Mouse (Mus musculus): ENCODE results near the gene Wbp2nl. TPM values are rescaled to one million over a fixed set of nuclear protein-coding genes. Genes with fewer than 3 reads are reported as not detected.

Gene Wbp2nl
- polyA plus RNA-seq, 2 experiments, result 0.10 to 0.11 TPM

GRCm38 (mm10) chr15:82339150-82339549, 40.4 kb downstream of the Wbp2nl start:
- ATAC-seq (ENCODE audit: insufficient read depth), result no peak
- WGBS (ENCODE audit: insufficient replicate concordance), result 37% methylated on average over 10 of the region's 10 CpGs
- Histone ChIP-seq H3K9me3 (ENCODE audit: control insufficient read depth, low read length) (no peaks in the 10 kb centered on the region), H3K27me3 (ENCODE audit: control insufficient read depth, insufficient read depth, low read length) (no peaks in the 10 kb centered on the region), H3K9ac (replicated peaks) (peak overlapping the region; percentile 98), H3K27ac (peak overlapping the region; percentile 99), H3K4me1 (replicated peaks; ENCODE audit: control insufficient read depth in 2 of 2, insufficient read depth in 2 of 2, low read length in 1 of 2) (peaks cover 46 to 54% of the 10 kb centered on the region in 2 experiments), H3K4me2 (ENCODE audit: low read depth) (peak overlapping the region; percentile 93), H3K36me3 (replicated peaks; ENCODE audit: control insufficient read depth, insufficient read depth, low read depth) (peaks cover 42% of the 10 kb centered on the region), H3K4me3 (ENCODE audit: insufficient read depth in 1 of 2, low read depth in 2 of 2, low read length in 2 of 2) (peak overlapping the region; percentile 29 to 81)
- TF ChIP-seq EP300 (IDR thresholded peaks at IDR 0.05; ENCODE audit: low read depth) (no peak), CTCF (IDR thresholded peaks at IDR 0.05; ENCODE audit: low read depth) (no peak)
- DNase-seq (ENCODE audit: low read depth in 3 of 3, low spot score in 3 of 3), result no peak

- Histone ChIP-seq H3K9ac (replicated peaks) (peak overlapping the region; percentile 98), H3K27me3 (ENCODE audit: control insufficient read depth, insufficient read depth, low read length) (no peaks in the 10 kb centered on the region), H3K36me3 (replicated peaks; ENCODE audit: control insufficient read depth, insufficient read depth, low read depth) (peaks cover 42% of the 10 kb centered on the region), H3K4me1 (replicated peaks; ENCODE audit: control insufficient read depth in 2 of 2, insufficient read depth in 2 of 2, low read length in 1 of 2) (peaks cover 52 to 60% of the 10 kb centered on the region in 2 experiments), H3K9me3 (ENCODE audit: control insufficient read depth, low read length) (no peaks in the 10 kb centered on the region), H3K27ac (peak overlapping the region; percentile 99), H3K4me3 (ENCODE audit: insufficient read depth in 1 of 2, low read depth in 2 of 2, low read length in 2 of 2) (peak overlapping the region in 1 of 2 experiments; percentile 81; a peak in 2 of 4 replicates), H3K4me2 (ENCODE audit: low read depth) (peak overlapping the region; percentile 93)
- no peak for ATAC-seq (ENCODE audit: insufficient read depth)
- 33% methylated on average over 8 of the region's 8 CpGs for WGBS (ENCODE audit: insufficient replicate concordance)
- TF ChIP-seq CTCF (IDR thresholded peaks at IDR 0.05; ENCODE audit: low read depth), result no peak
- no peak for TF ChIP-seq EP300 (IDR thresholded peaks at IDR 0.05; ENCODE audit: low read depth)
- DNase-seq (ENCODE audit: low read depth in 3 of 3, low spot score in 3 of 3), result peak in 1 of 3 experiments; percentile 24
Measured at GRCm38 (mm10) chr15:82339634-82340254, 41.0 kb downstream of the Wbp2nl start.

GRCm38 (mm10) chr15:82340414-82341035, 41.8 kb downstream of the Wbp2nl start:
- H3K9me3 ChIP-seq (ENCODE audit: control insufficient read depth, low read length), result no peaks in the 10 kb centered on the region
- H3K36me3 ChIP-seq (replicated peaks; ENCODE audit: control insufficient read depth, insufficient read depth, low read depth), result peaks cover 39% of the 10 kb centered on the region
- DNase-seq (ENCODE audit: low read depth in 3 of 3, low spot score in 3 of 3) (peak in 1 of 3 experiments; percentile 68), ATAC-seq (ENCODE audit: insufficient read depth) (peak; percentile 24)
- TF ChIP-seq EP300 (IDR thresholded peaks at IDR 0.05; ENCODE audit: low read depth) (no peak), CTCF (IDR thresholded peaks at IDR 0.05; ENCODE audit: low read depth) (no peak)
- H3K27ac ChIP-seq, result peak overlapping the region; percentile 99
- peak overlapping the region; percentile 98 for H3K9ac ChIP-seq (replicated peaks)
- H3K4me1 ChIP-seq (replicated peaks; ENCODE audit: control insufficient read depth in 2 of 2, insufficient read depth in 2 of 2, low read length in 1 of 2), result peaks cover 59 to 68% of the 10 kb centered on the region in 2 experiments
- H3K4me3 ChIP-seq (ENCODE audit: insufficient read depth in 1 of 2, low read depth in 2 of 2, low read length in 2 of 2), result peak overlapping the region; percentile 75 to 85
- peak overlapping the region; percentile 93 for H3K4me2 ChIP-seq (ENCODE audit: low read depth)
- no peaks in the 10 kb centered on the region for H3K27me3 ChIP-seq (ENCODE audit: control insufficient read depth, insufficient read depth, low read length)
- 8% methylated on average over 21 of the region's 21 CpGs for WGBS (ENCODE audit: insufficient replicate concordance)

GRCm38 (mm10) chr15:82341036-82341501, 42.3 kb downstream of the Wbp2nl start:
- DNase-seq (ENCODE audit: low read depth in 3 of 3, low spot score in 3 of 3), result peak in 2 of 3 experiments; percentile 59 to 67
- WGBS (ENCODE audit: insufficient replicate concordance), result under 1% methylated on average over 39 of the region's 40 CpGs
- peak; percentile 40 for ATAC-seq (ENCODE audit: insufficient read depth)
- H3K4me2 ChIP-seq (ENCODE audit: low read depth), result peak overlapping the region; percentile 93
- H3K9me3 ChIP-seq (ENCODE audit: control insufficient read depth, low read length), result no peaks in the 10 kb centered on the region
- peak overlapping the region; percentile 99 for H3K27ac ChIP-seq
- H3K9ac ChIP-seq (replicated peaks), result peak overlapping the region; percentile 98
- H3K4me3 ChIP-seq (ENCODE audit: insufficient read depth in 1 of 2, low read depth in 2 of 2, low read length in 2 of 2), result peak overlapping the region; percentile 75 to 85
- H3K27me3 ChIP-seq (ENCODE audit: control insufficient read depth, insufficient read depth, low read length), result no peaks in the 10 kb centered on the region
- H3K36me3 ChIP-seq (replicated peaks; ENCODE audit: control insufficient read depth, insufficient read depth, low read depth), result peaks cover 34% of the 10 kb centered on the region
- TF ChIP-seq CTCF (IDR thresholded peaks at IDR 0.05; ENCODE audit: low read depth) (peak; percentile 27; the same call in 1 of the 2 replicates), EP300 (IDR thresholded peaks at IDR 0.05; ENCODE audit: low read depth) (no peak)
- H3K4me1 ChIP-seq (replicated peaks; ENCODE audit: control insufficient read depth in 2 of 2, insufficient read depth in 2 of 2, low read length in 1 of 2), result peaks cover 59 to 68% of the 10 kb centered on the region in 2 experiments
